In the genomic region with DNA sequence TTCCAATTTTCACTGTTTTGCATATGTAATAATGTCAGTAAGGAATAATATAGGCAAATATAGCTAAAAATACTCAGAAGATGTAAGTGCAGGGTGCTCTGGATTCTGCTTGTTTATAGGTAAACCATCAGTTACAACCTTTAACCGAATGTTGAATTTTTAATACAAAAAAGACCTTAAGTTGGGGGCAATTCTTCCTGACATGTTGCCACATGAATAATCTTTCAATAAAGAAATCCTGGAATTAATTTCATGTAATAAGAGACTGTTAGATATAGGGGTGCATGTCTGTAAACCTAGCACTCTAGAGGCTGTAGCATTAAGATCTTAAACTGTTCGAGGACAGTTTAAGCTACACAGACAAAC, we compare ENCODE assay signal across 8 mouse cellular contexts. TPM values are rescaled to one million over a fixed set of nuclear protein-coding genes. Genes with fewer than 3 reads are reported as not detected.
DNase-seq lines count a peak whose midpoint lies in the region; ATAC-seq and TF ChIP-seq lines count a peak whose summit lies in the region.

No protein-coding gene starts in this region.

- no peak overlapping the region for H3K27ac ChIP-seq in heart, embryonic 16.5 days (ENCODE audit: low read length)
- H3K27ac ChIP-seq in bone marrow, adult 2 months (ENCODE audit: control insufficient read depth, insufficient read depth, low read depth, low read length, poor library complexity), result no peak overlapping the region
- H3K27ac ChIP-seq in hindbrain, embryonic 11.5 days (ENCODE audit: low read depth, low read length), result no peak overlapping the region
- peak overlapping the region; percentile 94 for H3K27ac ChIP-seq in macrophage

- H3K9ac ChIP-seq in heart, embryonic 16.5 days (ENCODE audit: low read length), result peak overlapping the region; percentile 98
- H3K9ac ChIP-seq in hindbrain, embryonic 11.5 days (ENCODE audit: low read depth, low read length), result peak overlapping the region; percentile 85; the same call in 1 of the 2 replicates

- H3K79me2 ChIP-seq in macrophage (ENCODE audit: inconsistent target), result peaks cover 57% of the 10 kb centered on the region

- H3K4me2 ChIP-seq in heart, embryonic 16.5 days (ENCODE audit: low read depth, low read length), result peak overlapping the region; percentile 88
- peak overlapping the region; percentile 89 for H3K4me2 ChIP-seq in hindbrain, embryonic 11.5 days (replicated peaks; ENCODE audit: low read depth, low read length)

- TF ChIP-seq CTCF in bone marrow, adult 2 months (IDR thresholded peaks at IDR 0.05; ENCODE audit: control insufficient read depth, insufficient read depth, low read length), result no peak

- no peak for TF ChIP-seq POLR2A in bone marrow, adult 2 months (IDR thresholded peaks at IDR 0.05; ENCODE audit: borderline replicate concordance, control insufficient read depth, low read depth, low read length)

- 35% methylated on average over 2 of the region's 2 CpGs for WGBS in heart, embryonic 16.5 days
- WGBS in bone marrow, adult 2 months, result 23% methylated on average over 2 of the region's 2 CpGs
- WGBS in hindbrain, embryonic 11.5 days, result 40% methylated on average over 2 of the region's 2 CpGs
- 45% methylated on average over 2 of the region's 2 CpGs for WGBS in macrophage (ENCODE audit: missing documents)

- H3K4me3 ChIP-seq in heart, embryonic 16.5 days (ENCODE audit: low read length), result peak overlapping the region; percentile 97
- H3K4me3 ChIP-seq in bone marrow, adult 2 months (replicated peaks; ENCODE audit: control insufficient read depth, low read depth, low read length), result peak overlapping the region; percentile 91
- peak overlapping the region; percentile 88 for H3K4me3 ChIP-seq in hindbrain, embryonic 11.5 days (ENCODE audit: low read depth, low read length)
- H3K4me3 ChIP-seq in macrophage (ENCODE audit: inconsistent target), result peak overlapping the region; percentile 82

- no peak for DNase-seq in heart, postnatal 4 days
- DNase-seq in hindbrain, embryonic 11.5 days (ENCODE audit: low spot score), result no peak
- DNase-seq in adrenal gland, postnatal 4 days (ENCODE audit: low spot score in 2 of 2), result no peak
- DNase-seq in thymus, postnatal 25 days, result no peak
- no peak for DNase-seq in left cerebral cortex, postnatal 4 days

- no peaks in the 10 kb centered on the region for H3K27me3 ChIP-seq in heart, embryonic 16.5 days (ENCODE audit: control insufficient read depth, insufficient read depth, low read length)
- no peaks in the 10 kb centered on the region for H3K27me3 ChIP-seq in hindbrain, embryonic 11.5 days (ENCODE audit: control insufficient read depth, insufficient read depth, low read length)

- intact Hi-C loops in left cerebral cortex, postnatal 4 days (cut with DNase I), result no loop called here

- no peak for ATAC-seq in heart, embryonic 16.5 days (replicated peaks; ENCODE audit: extremely low read depth, insufficient read depth, low FRiP score)
- ATAC-seq in hindbrain, embryonic 11.5 days (ENCODE audit: low FRiP score), result no peak

- no peaks in the 10 kb centered on the region for H3K36me3 ChIP-seq in heart, embryonic 16.5 days (ENCODE audit: control insufficient read depth, insufficient read depth)
- no peaks in the 10 kb centered on the region for H3K36me3 ChIP-seq in hindbrain, embryonic 11.5 days (ENCODE audit: control insufficient read depth, insufficient read depth, low read length)
- H3K36me3 ChIP-seq in macrophage (ENCODE audit: inconsistent target), result no peaks in the 10 kb centered on the region

- no peaks in the 10 kb centered on the region for H3K9me3 ChIP-seq in heart, embryonic 16.5 days (replicated peaks; ENCODE audit: control insufficient read depth, low read length)
- H3K9me3 ChIP-seq in hindbrain, embryonic 11.5 days (ENCODE audit: control insufficient read depth, low read length), result no peaks in the 10 kb centered on the region

- peaks cover 11% of the 10 kb centered on the region for H3K4me1 ChIP-seq in heart, embryonic 16.5 days (ENCODE audit: control insufficient read depth, insufficient read depth, low read length)
- peaks cover 2% of the 10 kb centered on the region for H3K4me1 ChIP-seq in bone marrow, adult 2 months (ENCODE audit: control insufficient read depth, insufficient read depth, low read length)
- no peaks in the 10 kb centered on the region for H3K4me1 ChIP-seq in hindbrain, embryonic 11.5 days (replicated peaks; ENCODE audit: control insufficient read depth, insufficient read depth, low read length)

RNA-seq across cellular contexts. Expression of gene Gm10642, which starts 0.3 kb away (rescaled TPM):
- polyA plus RNA-seq in heart, embryonic 16.5 days (2015; fragmentation: Nextera tagmentation; extraction: Ambion mirVana), result 0.32 and 0.35 TPM in 2 replicates
- under 1 TPM; 0.47 to 0.67 TPM for total RNA-seq in heart, postnatal 4 days (2021)
- polyA plus RNA-seq in bone marrow, adult 2 months (2011; ENCODE audit: insufficient read depth, insufficient read length, low replicate concordance, missing spikeins), result 1.0 and 2.8 TPM in 2 replicates
- 0.39 and 0.62 TPM in 2 replicates for polyA plus RNA-seq in hindbrain, embryonic 11.5 days (2014; fragmentation: Nextera tagmentation; extraction: Ambion mirVana)
- 1 to 10 TPM in 13 of 26 experiments, under 1 TPM in 7, not detected in 6; 0.37 to 7.1 (median 1.4) TPM for total RNA-seq in macrophage (2018; cell fraction: chromatin; rRNA removed)
- 1 to 10 TPM in 21 of 26 experiments, under 1 TPM in 5; 0.85 to 3.6 (median 1.5) TPM for total RNA-seq in macrophage (2018; cell fraction: cytosol; rRNA removed)
- 1 to 10 TPM in 20 of 26 experiments, under 1 TPM in 6; 0.51 to 8.2 (median 1.9) TPM for total RNA-seq in macrophage (2018; cell fraction: nucleus; rRNA removed)
- 0.23 to 2.5 TPM (median 0.62 TPM) in 3 replicates for polyA plus RNA-seq in macrophage (2018)
- total RNA-seq in adrenal gland, postnatal 4 days (2021), result under 1 TPM; 0.48 to 0.76 TPM
- total RNA-seq in left cerebral cortex, postnatal 4 days (2021), result 1 to 10 TPM in 1 of 2 experiments, under 1 TPM in 1; 0.58 to 1.3 TPM

RNA-seq across cellular contexts. Expression of gene Mindy2, which starts 1.2 kb away (rescaled TPM):
- polyA plus RNA-seq in heart, embryonic 16.5 days (2015; fragmentation: Nextera tagmentation; extraction: Ambion mirVana), result 10.2 and 10.9 TPM in 2 replicates
- total RNA-seq in heart, postnatal 4 days (2021), result 10 to 100 TPM; 25.3 to 25.8 TPM
- polyA plus RNA-seq in bone marrow, adult 2 months (2011; ENCODE audit: insufficient read depth, insufficient read length, low replicate concordance, missing spikeins), result 17.6 and 20.9 TPM in 2 replicates
- polyA plus RNA-seq in hindbrain, embryonic 11.5 days (2014; fragmentation: Nextera tagmentation; extraction: Ambion mirVana), result 11.1 and 14.2 TPM in 2 replicates
- total RNA-seq in macrophage (2018; cell fraction: chromatin; rRNA removed), result 100 to 1,000 TPM in 1 of 26 experiments, 10 to 100 TPM in 22, 1 to 10 TPM in 3; 9.0 to 105 (median 53.3) TPM
- total RNA-seq in macrophage (2018; cell fraction: cytosol; rRNA removed), result 10 to 100 TPM; 18.9 to 57.4 (median 39.0) TPM
- total RNA-seq in macrophage (2018; cell fraction: nucleus; rRNA removed), result 100 to 1,000 TPM in 3 of 26 experiments, 10 to 100 TPM in 23; 21.4 to 114 (median 52.0) TPM
- 20.6 to 29.2 TPM (median 25.6 TPM) in 3 replicates for polyA plus RNA-seq in macrophage (2018)
- total RNA-seq in adrenal gland, postnatal 4 days (2021), result 10 to 100 TPM; 17.8 to 19.0 TPM
- total RNA-seq in left cerebral cortex, postnatal 4 days (2021), result 10 to 100 TPM; 32.2 to 33.1 TPM

RNA-seq across cellular contexts. Expression of gene Adam10, which starts 23.1 kb away (rescaled TPM):
- 57.1 and 58.2 TPM in 2 replicates for polyA plus RNA-seq in heart, embryonic 16.5 days (2015; fragmentation: Nextera tagmentation; extraction: Ambion mirVana)
- total RNA-seq in heart, postnatal 4 days (2021), result 10 to 100 TPM; 71.4 to 78.4 TPM
- polyA plus RNA-seq in bone marrow, adult 2 months (2011; ENCODE audit: insufficient read depth, insufficient read length, low replicate concordance, missing spikeins), result 36.8 and 50.8 TPM in 2 replicates
- polyA plus RNA-seq in hindbrain, embryonic 11.5 days (2014; fragmentation: Nextera tagmentation; extraction: Ambion mirVana), result 64.9 and 65.5 TPM in 2 replicates
- 10 to 100 TPM; 10.4 to 57.2 (median 44.2) TPM for total RNA-seq in macrophage (2018; cell fraction: chromatin; rRNA removed)
- 100 to 1,000 TPM in 1 of 26 experiments, 10 to 100 TPM in 25; 46.5 to 110 (median 72.3) TPM for total RNA-seq in macrophage (2018; cell fraction: cytosol; rRNA removed)
- total RNA-seq in macrophage (2018; cell fraction: nucleus; rRNA removed), result 100 to 1,000 TPM in 6 of 26 experiments, 10 to 100 TPM in 20; 29.5 to 135 (median 77.4) TPM
- 68.2 to 97.6 TPM (median 76.3 TPM) in 3 replicates for polyA plus RNA-seq in macrophage (2018)
- total RNA-seq in adrenal gland, postnatal 4 days (2021), result 10 to 100 TPM; 63.8 to 74.9 TPM
- 100 to 1,000 TPM in 1 of 2 experiments, 10 to 100 TPM in 1; 94.5 to 105 TPM for total RNA-seq in left cerebral cortex, postnatal 4 days (2021)
